Mouse (Mus musculus): Measurements from ENCODE around the gene Lenep.

DNA sequence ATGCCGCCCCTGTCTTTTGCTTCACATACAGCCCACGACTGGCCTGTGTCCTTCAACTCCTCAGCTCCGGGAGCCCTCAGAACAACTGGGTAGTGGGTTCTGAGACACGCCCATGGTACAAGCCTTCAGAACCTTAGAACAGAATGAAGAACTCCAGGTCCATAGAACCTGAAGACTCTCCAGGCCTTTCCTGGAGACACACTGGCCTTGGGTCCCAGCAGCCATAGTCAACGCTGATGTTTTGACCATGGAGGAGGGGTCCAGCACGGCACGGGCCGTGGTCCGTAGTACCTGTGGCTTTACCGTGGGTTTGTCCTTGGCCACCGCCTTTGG lies 37.5 kb downstream of the Lenep start, which contains the start of gene Dcst1:
- no peak for TF ChIP-seq GATA1 (IDR thresholded peaks at IDR 0.05; ENCODE audit: low read length)
- TF ChIP-seq TAL1 (IDR thresholded peaks at IDR 0.05; ENCODE audit: low read length), result no peak

All from erythroblast, embryonic 14.5 days (primary cell).